Mouse (Mus musculus) kidney, postnatal 0 days (tissue): ENCODE results near the gene Cic. TPM values are rescaled to one million over a fixed set of nuclear protein-coding genes. Genes with fewer than 3 reads are reported as not detected.

Source experiments
- ATAC-seq: fragments of 200-750 bp; cut with Nextera tagmentation; replicated peaks from 2 replicates; pipeline ENCODE4 v1.8.0; 2017; ENCODE audit warnings: low read depth, moderate number of reproducible peaks, moderate TSS enrichment, moderate library complexity; ENCODE audit not compliant: low FRiP score
- DNase-seq: peaks from one replicate; pipeline ENCODE4 v3.0.0-alpha.2; 2016; ENCODE audit warnings: low spot score
- H3K27ac ChIP-seq: fragments of 300-500 bp; sonication (generic); 2 replicates; pipeline ENCODE4 v1.5.1; 2014; ENCODE audit warnings: mild to moderate bottlenecking
- H3K27me3 ChIP-seq: fragments of 300-500 bp; sonication (generic); 2 replicates; pipeline ENCODE4 v1.6.1; 2014; ENCODE audit warnings: low read length, mixed read lengths; ENCODE audit not compliant: insufficient read depth
- H3K36me3 ChIP-seq: fragments of 300-500 bp; sonication (generic); 2 replicates; pipeline ENCODE4 v1.6.1; 2014; ENCODE audit warnings: low read length, mixed read lengths; ENCODE audit not compliant: insufficient read depth
- H3K4me1 ChIP-seq: fragments of 300-500 bp; sonication (generic); replicated peaks from 2 replicates; pipeline ENCODE4 v1.6.1; 2014; ENCODE audit warnings: antibody characterized with exemption, low read length, mixed read lengths; ENCODE audit not compliant: insufficient read depth
- H3K4me2 ChIP-seq: fragments of 300-500 bp; sonication (generic); 2 replicates; pipeline ENCODE4 v1.6.1; 2014; ENCODE audit warnings: mild to moderate bottlenecking, low read length, moderate library complexity, mixed read lengths
- H3K4me3 ChIP-seq: fragments of 300-500 bp; sonication (generic); replicated peaks from 2 replicates; pipeline ENCODE4 v1.5.1; 2014; ENCODE audit warnings: low read depth, low read length
- H3K9ac ChIP-seq: fragments of 300-500 bp; sonication (generic); 2 replicates; pipeline ENCODE4 v1.6.1; 2014; ENCODE audit warnings: low read depth, low read length
- H3K9me3 ChIP-seq: fragments of 300-500 bp; sonication (generic); replicated peaks from 2 replicates; pipeline ENCODE4 v1.6.1; 2016; ENCODE audit warnings: low read length, inconsistent platforms, mixed read lengths
- CTCF ChIP-seq: IDR thresholded peaks from 2 replicates; pipeline ENCODE4 v1.5.1; 2016; ENCODE audit warnings: antibody characterized with exemption, low read depth, mild to moderate bottlenecking, moderate library complexity
- WGBS: fragments of 180-500 bp; shearing (Covaris S2); extraction: QIAGEN DNeasy Blood & Tissue Kit; methylation state at CpG from one replicate; pipeline ENCODE4 v1.1.7; 2014; 5-methylcytosine and 5-hydroxymethylcytosine counted together
- microRNA-seq: library from miRNA; unstranded; fragments of <30 nt; microRNA quantifications from one replicate; pipeline ENCODE4, GENCODE M21; 2016
- polyA plus RNA-seq: library from polyadenylated mRNA; unstranded; fragments of >200 nt; fragmentation: Nextera tagmentation; extraction: Ambion mirVana; gene quantifications from 2 replicates; pipeline ENCODE4 v1.2.1, GENCODE M21; 2015

The Cic gene
- polyA plus RNA-seq, 1 experiment from 2014 or later: 23.3 TPM

- no peak overlapping the region for H3K27ac ChIP-seq
- no peak for TF ChIP-seq CTCF
- no peak overlapping the region for H3K4me3 ChIP-seq
- H3K4me2 ChIP-seq: no peak overlapping the region
- peaks cover 36% of the 10 kb centered on the region; the same call in 1 of the 2 replicates for H3K36me3 ChIP-seq
- H3K9ac ChIP-seq: no peak overlapping the region
- no peaks in the 10 kb centered on the region for H3K4me1 ChIP-seq
- H3K27me3 ChIP-seq: no peaks in the 10 kb centered on the region
- H3K9me3 ChIP-seq: no peaks in the 10 kb centered on the region
- ATAC-seq: no peak
- 84% methylated on average over 20 of the region's 20 CpGs for WGBS
- DNase-seq: no peak
Measured at GRCm38 (mm10) chr7:25341000-25341784, 73.7 kb downstream of the Cic start.

Small RNA genes within 50 kb of the gene (microRNA-seq; reads per million reads assigned to microRNA genes)
- not detected for gene Mir7048

Other genes with a start within 250 kb of the Cic start
- gene Grik5, start 195.4 kb upstream of the Cic start, polyA plus RNA-seq: 3.4 and 3.5 TPM in 2 replicates
- 23.5 and 24.9 TPM in 2 replicates for gene Zfp574, start 195.1 kb upstream of the Cic start, polyA plus RNA-seq
- 0.45 and 0.59 TPM in 2 replicates for gene Pou2f2, start 88.0 kb upstream of the Cic start, polyA plus RNA-seq
- 13.9 and 15.6 TPM in 2 replicates for gene Dedd2, start 47.1 kb upstream of the Cic start, polyA plus RNA-seq
- 1.9 and 2.1 TPM in 2 replicates for gene Zfp526, start 46.3 kb upstream of the Cic start, polyA plus RNA-seq
- gene Gsk3a, start 29.9 kb upstream of the Cic start, polyA plus RNA-seq: 7.8 and 9.8 TPM in 2 replicates
- 12.7 and 18.6 TPM in 2 replicates for gene Erf, start 16.9 kb upstream of the Cic start, polyA plus RNA-seq
- gene Pafah1b3, start 30.3 kb downstream of the Cic start, polyA plus RNA-seq: 144 and 152 TPM in 2 replicates
- 0.21 and 0.26 TPM in 2 replicates for gene Prr19, start 33.7 kb downstream of the Cic start, polyA plus RNA-seq
- gene Tmem145, start 38.4 kb downstream of the Cic start, polyA plus RNA-seq: 0.23 and 0.50 TPM in 2 replicates
- 8.1 and 9.6 TPM in 2 replicates for gene Megf8, start 49.5 kb downstream of the Cic start, polyA plus RNA-seq
- not detected in 2 replicates for gene Cnfn, start 102.0 kb downstream of the Cic start, polyA plus RNA-seq
- 6.4 and 6.5 TPM in 2 replicates for gene Lipe, start 131.0 kb downstream of the Cic start, polyA plus RNA-seq
- gene Cxcl17, start 145.2 kb downstream of the Cic start, polyA plus RNA-seq: 0.43 and 0.47 TPM in 2 replicates
- gene Ceacam1, start 209.9 kb downstream of the Cic start, polyA plus RNA-seq: 4.7 and 6.3 TPM in 2 replicates